Mouse (Mus musculus): ENCODE measurements around the gene Zfp128. TPM values are rescaled to one million over a fixed set of nuclear protein-coding genes. Genes with fewer than 3 reads are reported as not detected.
"Not testable (repeated sequence)": the region's sequence is repeated elsewhere in the genome, so short reads cannot be mapped to it uniquely, and the experiment has no call there.

The Zfp128 gene
- total RNA-seq, 2 experiments from 2014 or later: 7.1 to 7.3 TPM

GRCm38 (mm10) chr7:12921705-12922465, 40.9 kb downstream of the Zfp128 start, which contains the start of gene Rps5:
TSS of gene Rps5 (plus strand) at chr7:12922290.
- DNase-seq (ENCODE audit: low spot score in 2 of 2): peak; percentile 98 to 100

GRCm38 (mm10) chr7:12922729-12923128, 41.8 kb downstream of the Zfp128 start:
- DNase-seq (ENCODE audit: low spot score in 2 of 2): no peak

GRCm38 (mm10) chr7:12926316-12926715, 45.3 kb downstream of the Zfp128 start:
- DNase-seq (ENCODE audit: low spot score in 2 of 2): no peak

GRCm38 (mm10) chr7:12927191-12927680, 46.3 kb downstream of the Zfp128 start, which contains the start of gene Rnf225:
TSS of gene Rnf225 (plus strand) at chr7:12927416.
- DNase-seq (ENCODE audit: low spot score in 2 of 2): no peak

- DNase-seq (ENCODE audit: low spot score in 2 of 2): no peak
These were observed 47.0 kb downstream of the Zfp128 start for GRCm38 (mm10) chr7:12927693-12928589.

GRCm38 (mm10) chr7:12933615-12934140, 52.7 kb downstream of the Zfp128 start:
- DNase-seq (ENCODE audit: low spot score in 2 of 2): no peak

- no peak for DNase-seq (ENCODE audit: low spot score in 2 of 2)
These were observed 53.8 kb downstream of the Zfp128 start for GRCm38 (mm10) chr7:12934808-12935207.

- not testable (repeated sequence) for DNase-seq (ENCODE audit: low spot score in 2 of 2)
These were observed 56.4 kb downstream of the Zfp128 start for GRCm38 (mm10) chr7:12937254-12937803.

- no peak for DNase-seq (ENCODE audit: low spot score in 2 of 2)
These were observed 59.6 kb downstream of the Zfp128 start for GRCm38 (mm10) chr7:12940599-12940998.

Other genes with a start within 250 kb of the Zfp128 start
- not detected for gene Vmn2r54, start 240.9 kb upstream of the Zfp128 start, total RNA-seq (2021)
- gene Vmn2r55, start 196.2 kb upstream of the Zfp128 start, total RNA-seq (2021): not detected
- gene Vmn2r56, start 146.2 kb upstream of the Zfp128 start, total RNA-seq (2021): under 1 TPM in 1 of 2 experiments, not detected in 1; 0.05 TPM
- 10 to 100 TPM; 24.2 to 26.5 TPM for gene Zscan18, start 77.5 kb upstream of the Zfp128 start, total RNA-seq (2021)
- gene Zfp329, start 62.3 kb upstream of the Zfp128 start, total RNA-seq (2021): 10 to 100 TPM; 20.7 to 23.0 TPM
- gene Zfp110, start 46.4 kb upstream of the Zfp128 start, total RNA-seq (2021): 10 to 100 TPM; 14.8 to 17.1 TPM
- 10 to 100 TPM; 15.9 to 17.4 TPM for gene Zscan22, start 16.6 kb downstream of the Zfp128 start, total RNA-seq (2021)
- 100 to 1,000 TPM; 427 to 466 TPM for gene Rps5, start 41.1 kb downstream of the Zfp128 start, total RNA-seq (2021)
- gene Rnf225, start 46.2 kb downstream of the Zfp128 start, total RNA-seq (2021): under 1 TPM; 0.71 to 0.97 TPM
- gene Zfp324, start 84.7 kb downstream of the Zfp128 start, total RNA-seq (2021): 10 to 100 TPM; 10.1 to 12.7 TPM
- 1 to 10 TPM; 8.1 to 8.6 TPM for gene Zfp446, start 96.7 kb downstream of the Zfp128 start, total RNA-seq (2021)
- under 1 TPM in 1 of 2 experiments, not detected in 1; 0.57 TPM for gene Slc27a5, start 117.0 kb downstream of the Zfp128 start, total RNA-seq (2021)
- 100 to 1,000 TPM; 216 to 246 TPM for gene Trim28, start 117.9 kb downstream of the Zfp128 start, total RNA-seq (2021)
- 10 to 100 TPM; 33.2 to 34.3 TPM for gene Zbtb45, start 128.9 kb downstream of the Zfp128 start, total RNA-seq (2021)
- 100 to 1,000 TPM; 146 to 159 TPM for gene Chmp2a, start 153.6 kb downstream of the Zfp128 start, total RNA-seq (2021)
- gene Ube2m, start 157.1 kb downstream of the Zfp128 start, total RNA-seq (2021): 100 to 1,000 TPM; 196 to 202 TPM
- 10 to 100 TPM; 11.9 to 13.1 TPM for gene Mzf1, start 173.6 kb downstream of the Zfp128 start, total RNA-seq (2021)
- not detected for gene Vmn1r85, start 214.0 kb downstream of the Zfp128 start, total RNA-seq (2021)
- not detected for gene Vmn1r86, start 238.7 kb downstream of the Zfp128 start, total RNA-seq (2021)

All from layer of hippocampus, adult 18-20 months (tissue).